Mouse (Mus musculus): ENCODE data around the gene Magi2. TPM values are rescaled to one million over a fixed set of nuclear protein-coding genes. Genes with fewer than 3 reads are reported as not detected.

The Magi2 gene
- polyA plus RNA-seq, 1 experiment from 2014 or later = 9.3 TPM

GRCm38 (mm10) chr5:20606497-20606896 lies 1379.7 kb downstream of the Magi2 start:
- Histone ChIP-seq H3K36me3 (ENCODE audit: control insufficient read depth, insufficient read depth, low read length) (no peaks in the 10 kb centered on the region), H3K27ac (ENCODE audit: low read depth, low read length) (no peak overlapping the region), H3K9ac (ENCODE audit: low read depth, low read length) (no peak overlapping the region), H3K4me2 (replicated peaks; ENCODE audit: low read depth, low read length) (no peak overlapping the region), H3K9me3 (ENCODE audit: control insufficient read depth, low read length) (no peaks in the 10 kb centered on the region), H3K4me1 (ENCODE audit: control insufficient read depth, insufficient read depth, low read length) (no peaks in the 10 kb centered on the region), H3K4me3 (ENCODE audit: low read length) (no peak overlapping the region), H3K27me3 (ENCODE audit: control insufficient read depth, insufficient read depth, low read length) (no peaks in the 10 kb centered on the region)
- WGBS = 74% methylated on average over 5 of the region's 5 CpGs
- no peak for ATAC-seq (ENCODE audit: low FRiP score, low TSS enrichment)

- no peak overlapping the region for H3K9ac ChIP-seq (ENCODE audit: low read depth, low read length)
- no peak overlapping the region for H3K4me3 ChIP-seq (ENCODE audit: low read length)
- no peak for ATAC-seq (ENCODE audit: low FRiP score, low TSS enrichment)
- H3K9me3 ChIP-seq (ENCODE audit: control insufficient read depth, low read length) = no peaks in the 10 kb centered on the region
- H3K36me3 ChIP-seq (ENCODE audit: control insufficient read depth, insufficient read depth, low read length) = no peaks in the 10 kb centered on the region
- H3K27ac ChIP-seq (ENCODE audit: low read depth, low read length) = no peak overlapping the region
- no peak overlapping the region for H3K4me2 ChIP-seq (replicated peaks; ENCODE audit: low read depth, low read length)
- no peaks in the 10 kb centered on the region for H3K27me3 ChIP-seq (ENCODE audit: control insufficient read depth, insufficient read depth, low read length)
- WGBS = 82% methylated on average over 1 of the region's 1 CpGs
- H3K4me1 ChIP-seq (ENCODE audit: control insufficient read depth, insufficient read depth, low read length) = no peaks in the 10 kb centered on the region
These were observed 1380.7 kb downstream of the Magi2 start for GRCm38 (mm10) chr5:20607503-20607902.

- no peak overlapping the region for H3K4me3 ChIP-seq (ENCODE audit: low read length)
- H3K9ac ChIP-seq (ENCODE audit: low read depth, low read length) = no peak overlapping the region
- no peaks in the 10 kb centered on the region for H3K9me3 ChIP-seq (ENCODE audit: control insufficient read depth, low read length)
- no peak overlapping the region for H3K4me2 ChIP-seq (replicated peaks; ENCODE audit: low read depth, low read length)
- no peak overlapping the region for H3K27ac ChIP-seq (ENCODE audit: low read depth, low read length)
- 78% methylated on average over 12 of the region's 12 CpGs for WGBS
- H3K27me3 ChIP-seq (ENCODE audit: control insufficient read depth, insufficient read depth, low read length) = no peaks in the 10 kb centered on the region
- H3K4me1 ChIP-seq (ENCODE audit: control insufficient read depth, insufficient read depth, low read length) = no peaks in the 10 kb centered on the region
- ATAC-seq (ENCODE audit: low FRiP score, low TSS enrichment) = peak; percentile 75
- H3K36me3 ChIP-seq (ENCODE audit: control insufficient read depth, insufficient read depth, low read length) = no peaks in the 10 kb centered on the region
These were observed 1382.5 kb downstream of the Magi2 start for GRCm38 (mm10) chr5:20609206-20609935.

- no peak overlapping the region for H3K4me3 ChIP-seq (ENCODE audit: low read length)
- H3K4me2 ChIP-seq (replicated peaks; ENCODE audit: low read depth, low read length) = no peak overlapping the region
- no peaks in the 10 kb centered on the region for H3K36me3 ChIP-seq (ENCODE audit: control insufficient read depth, insufficient read depth, low read length)
- H3K27ac ChIP-seq (ENCODE audit: low read depth, low read length) = no peak overlapping the region
- no peak for ATAC-seq (ENCODE audit: low FRiP score, low TSS enrichment)
- 63% methylated on average over 2 of the region's 2 CpGs for WGBS
- no peak overlapping the region for H3K9ac ChIP-seq (ENCODE audit: low read depth, low read length)
- no peaks in the 10 kb centered on the region for H3K27me3 ChIP-seq (ENCODE audit: control insufficient read depth, insufficient read depth, low read length)
- no peaks in the 10 kb centered on the region for H3K4me1 ChIP-seq (ENCODE audit: control insufficient read depth, insufficient read depth, low read length)
- no peaks in the 10 kb centered on the region for H3K9me3 ChIP-seq (ENCODE audit: control insufficient read depth, low read length)
These were observed 1383.8 kb downstream of the Magi2 start for GRCm38 (mm10) chr5:20610640-20611039.

- no peak overlapping the region for H3K27ac ChIP-seq (ENCODE audit: low read depth, low read length)
- H3K4me2 ChIP-seq (replicated peaks; ENCODE audit: low read depth, low read length) = no peak overlapping the region
- no peaks in the 10 kb centered on the region for H3K36me3 ChIP-seq (ENCODE audit: control insufficient read depth, insufficient read depth, low read length)
- no peaks in the 10 kb centered on the region for H3K4me1 ChIP-seq (ENCODE audit: control insufficient read depth, insufficient read depth, low read length)
- H3K27me3 ChIP-seq (ENCODE audit: control insufficient read depth, insufficient read depth, low read length) = no peaks in the 10 kb centered on the region
- H3K9me3 ChIP-seq (ENCODE audit: control insufficient read depth, low read length) = no peaks in the 10 kb centered on the region
- H3K4me3 ChIP-seq (ENCODE audit: low read length) = no peak overlapping the region
- no peak overlapping the region for H3K9ac ChIP-seq (ENCODE audit: low read depth, low read length)
- WGBS = 90% methylated on average over 9 of the region's 9 CpGs
- ATAC-seq (ENCODE audit: low FRiP score, low TSS enrichment) = no peak
These were observed 1385.8 kb downstream of the Magi2 start for GRCm38 (mm10) chr5:20612616-20613015.

GRCm38 (mm10) chr5:20614891-20615290 lies 1388.1 kb downstream of the Magi2 start:
- WGBS = 93% methylated on average over 4 of the region's 4 CpGs
- no peak overlapping the region for H3K4me3 ChIP-seq (ENCODE audit: low read length)
- H3K9ac ChIP-seq (ENCODE audit: low read depth, low read length) = no peak overlapping the region
- H3K4me2 ChIP-seq (replicated peaks; ENCODE audit: low read depth, low read length) = no peak overlapping the region
- H3K36me3 ChIP-seq (ENCODE audit: control insufficient read depth, insufficient read depth, low read length) = no peaks in the 10 kb centered on the region
- H3K4me1 ChIP-seq (ENCODE audit: control insufficient read depth, insufficient read depth, low read length) = no peaks in the 10 kb centered on the region
- no peak overlapping the region for H3K27ac ChIP-seq (ENCODE audit: low read depth, low read length)
- no peak for ATAC-seq (ENCODE audit: low FRiP score, low TSS enrichment)
- H3K9me3 ChIP-seq (ENCODE audit: control insufficient read depth, low read length) = no peaks in the 10 kb centered on the region
- H3K27me3 ChIP-seq (ENCODE audit: control insufficient read depth, insufficient read depth, low read length) = no peaks in the 10 kb centered on the region

- 71% methylated on average over 7 of the region's 7 CpGs for WGBS
- Histone ChIP-seq H3K4me1 (ENCODE audit: control insufficient read depth, insufficient read depth, low read length) (no peaks in the 10 kb centered on the region), H3K9me3 (ENCODE audit: control insufficient read depth, low read length) (no peaks in the 10 kb centered on the region)
These were observed 1394.0 kb downstream of the Magi2 start for GRCm38 (mm10) chr5:20620596-20621511.

GRCm38 (mm10) chr5:20622417-20622816 lies 1395.6 kb downstream of the Magi2 start:
- no peak overlapping the region for H3K4me3 ChIP-seq (ENCODE audit: low read length)
- H3K9me3 ChIP-seq (ENCODE audit: control insufficient read depth, low read length) = no peaks in the 10 kb centered on the region
- no peaks in the 10 kb centered on the region for H3K27me3 ChIP-seq (ENCODE audit: control insufficient read depth, insufficient read depth, low read length)
- ATAC-seq (ENCODE audit: low FRiP score, low TSS enrichment) = no peak
- 81% methylated on average over 3 of the region's 3 CpGs for WGBS
- no peak overlapping the region for H3K27ac ChIP-seq (ENCODE audit: low read depth, low read length)
- no peak overlapping the region for H3K4me2 ChIP-seq (replicated peaks; ENCODE audit: low read depth, low read length)
- no peaks in the 10 kb centered on the region for H3K4me1 ChIP-seq (ENCODE audit: control insufficient read depth, insufficient read depth, low read length)
- no peak overlapping the region for H3K9ac ChIP-seq (ENCODE audit: low read depth, low read length)
- no peaks in the 10 kb centered on the region for H3K36me3 ChIP-seq (ENCODE audit: control insufficient read depth, insufficient read depth, low read length)

More at GRCm38 (mm10) chr5:20620596-20621511, 1394.0 kb downstream of the Magi2 start:
- H3K9ac ChIP-seq (ENCODE audit: low read depth, low read length) = no peak overlapping the region
- no peaks in the 10 kb centered on the region for H3K36me3 ChIP-seq (ENCODE audit: control insufficient read depth, insufficient read depth, low read length)
- no peak overlapping the region for H3K4me3 ChIP-seq (ENCODE audit: low read length)
- H3K4me2 ChIP-seq (replicated peaks; ENCODE audit: low read depth, low read length) = no peak overlapping the region
- ATAC-seq (ENCODE audit: low FRiP score, low TSS enrichment) = no peak
- H3K27ac ChIP-seq (ENCODE audit: low read depth, low read length) = no peak overlapping the region
- H3K27me3 ChIP-seq (ENCODE audit: control insufficient read depth, insufficient read depth, low read length) = no peaks in the 10 kb centered on the region
